In genomic region chr10:70485287-70485612, GRCm38 (mm10) we compare ENCODE assay signal across 9 mouse cellular contexts. TPM values are rescaled to one million over a fixed set of nuclear protein-coding genes. Genes with fewer than 3 reads are reported as not detected.
DNase-seq lines count a peak whose midpoint lies in the region; ATAC-seq lines count a peak whose summit lies in the region.
"Had no signal": no experiment of that assay in that cellular context is flagged by ENCODE, and none has a peak within 500 bp of the region (broad histone marks: within the 10 kb centered on the region; RNA-seq: fewer than 3 reads in every experiment).

No protein-coding gene starts in this region.

- WGBS in limb, embryonic 12.5 days: 42% methylated on average over 7 of the region's 7 CpGs
- WGBS in liver, embryonic 12.5 days (ENCODE audit: insufficient replicate concordance): 56% methylated on average over 7 of the region's 7 CpGs

- no peak overlapping the region for H3K9ac ChIP-seq in limb, embryonic 12.5 days (replicated peaks)
- no peak overlapping the region for H3K9ac ChIP-seq in liver, embryonic 12.5 days

- H3K4me2 ChIP-seq in limb, embryonic 12.5 days: 0 out of 2 replicates have a peak overlapping the region, but pooled peaks have one; percentile 5
- no peak overlapping the region for H3K4me2 ChIP-seq in liver, embryonic 12.5 days

- H3K36me3 ChIP-seq in limb, embryonic 12.5 days: no peaks in the 10 kb centered on the region
- no peaks in the 10 kb centered on the region for H3K36me3 ChIP-seq in liver, embryonic 12.5 days

- H3K27me3 ChIP-seq in limb, embryonic 12.5 days: no peaks in the 10 kb centered on the region
- H3K27me3 ChIP-seq in liver, embryonic 12.5 days (replicated peaks): no peaks in the 10 kb centered on the region

- peaks cover 8% of the 10 kb centered on the region; the same call in 1 of the 2 replicates for H3K4me1 ChIP-seq in limb, embryonic 12.5 days (replicated peaks)
- no peaks in the 10 kb centered on the region for H3K4me1 ChIP-seq in liver, embryonic 12.5 days

- no peak overlapping the region for H3K27ac ChIP-seq in limb, embryonic 12.5 days
- no peak overlapping the region for H3K27ac ChIP-seq in liver, embryonic 12.5 days

- no peak for ATAC-seq in limb, embryonic 12.5 days (ENCODE audit: insufficient number of reproducible peaks, insufficient read depth, low FRiP score, low TSS enrichment, low read depth)
- no peak for ATAC-seq in liver, embryonic 12.5 days

- H3K9me3 ChIP-seq in limb, embryonic 12.5 days: no peaks in the 10 kb centered on the region
- H3K9me3 ChIP-seq in liver, embryonic 12.5 days (replicated peaks): 0 out of 2 replicates have a peak, but pooled peaks cover 4% of the 10 kb centered on the region

- DNase-seq in cerebellum, postnatal 10 days: peak; percentile 28 to 64
- no peak for DNase-seq in cerebellum, postnatal 36 days
- peak; percentile 71 to 80 for DNase-seq in right cerebral cortex, postnatal 10 days (ENCODE audit: low spot score in 2 of 2)
- DNase-seq in right cerebral cortex, adult 18-20 months: no peak
- DNase-seq in retina, postnatal 1 day: peak; percentile 66
- no peak for DNase-seq in left cerebral cortex, adult 9 months (ENCODE audit: low spot score in 2 of 2)

- no peak overlapping the region for H3K4me3 ChIP-seq in limb, embryonic 12.5 days (replicated peaks)
- H3K4me3 ChIP-seq in liver, embryonic 12.5 days: no peak overlapping the region
- H3K4me3 ChIP-seq: myocyte had no signal

RNA-seq across cellular contexts. Expression of gene Fam13c, which starts 45.0 kb away (rescaled TPM):
- 12.0 and 12.7 TPM in 2 replicates for polyA plus RNA-seq in limb, embryonic 12.5 days (2016; fragmentation: Nextera tagmentation; extraction: Ambion mirVana)
- 0.56 and 0.85 TPM in 2 replicates for polyA plus RNA-seq in liver, embryonic 12.5 days (2016; fragmentation: Nextera tagmentation; extraction: Ambion mirVana)

Comparison
In these comparisons a context has a peak if more than half of its experiments do, and no peak if none do; other contexts are left out.
1. DNase-seq: peak in cerebellum, postnatal 10 days (2 of 2), right cerebral cortex, postnatal 10 days (2 of 2) and retina, postnatal 1 day (single experiment); none in cerebellum, postnatal 36 days (0 of 2), right cerebral cortex, adult 18-20 months (single experiment) and left cerebral cortex, adult 9 months (0 of 2).